Mouse (Mus musculus) heart, adult 11 months (tissue): Measurements from ENCODE around the gene Apln.

ENCODE experiments used
- DNase-seq: peaks from one replicate; pipeline ENCODE4 v3.0.0; 2022

Apln gene

GRCm38 (mm10) chrX:48016906-48017601 is 17.6 kb downstream of the Apln start:
- DNase-seq = peak; percentile 48

- DNase-seq = peak; percentile 7
Measured at GRCm38 (mm10) chrX:48011656-48012055, 23.0 kb downstream of the Apln start.

GRCm38 (mm10) chrX:48006062-48006461 is 28.6 kb downstream of the Apln start:
- DNase-seq = peak; percentile 94

GRCm38 (mm10) chrX:48004786-48005185 is 29.9 kb downstream of the Apln start:
- DNase-seq = no peak

GRCm38 (mm10) chrX:48001151-48001550 is 33.5 kb downstream of the Apln start:
- DNase-seq = peak; percentile 93

GRCm38 (mm10) chrX:47998412-47998811 is 36.2 kb downstream of the Apln start:
- no peak for DNase-seq

GRCm38 (mm10) chrX:47992606-47993005 is 42.0 kb downstream of the Apln start:
- peak; percentile 93 for DNase-seq

GRCm38 (mm10) chrX:47988024-47988423 is 46.6 kb downstream of the Apln start:
- DNase-seq = peak; percentile 93

GRCm38 (mm10) chrX:47985000-47985619 is 49.5 kb downstream of the Apln start:
- peak; percentile 88 for DNase-seq

- no peak for DNase-seq
Measured at GRCm38 (mm10) chrX:47977078-47977477, 57.6 kb downstream of the Apln start.

GRCm38 (mm10) chrX:47976551-47976950 is 58.1 kb downstream of the Apln start:
- peak; percentile 96 for DNase-seq
